Mouse (Mus musculus) olfactory bulb, adult 2 months (tissue): ENCODE data around the gene Angptl2.

Experiments used
- CTCF ChIP-seq: fragments of 200-500 bp; IDR thresholded peaks from 2 replicates; pipeline ENCODE4 v1.5.1; 2012; ENCODE audit warnings: low read depth, mild to moderate bottlenecking, low read length, moderate library complexity; ENCODE audit not compliant: insufficient read depth
- POLR2A ChIP-seq: fragments of 200-500 bp; IDR thresholded peaks from 2 replicates; pipeline ENCODE4 v1.6.1; 2012; ENCODE audit warnings: mild to moderate bottlenecking, low read depth, low read length, moderate library complexity; ENCODE audit not compliant: insufficient read depth

DNA sequence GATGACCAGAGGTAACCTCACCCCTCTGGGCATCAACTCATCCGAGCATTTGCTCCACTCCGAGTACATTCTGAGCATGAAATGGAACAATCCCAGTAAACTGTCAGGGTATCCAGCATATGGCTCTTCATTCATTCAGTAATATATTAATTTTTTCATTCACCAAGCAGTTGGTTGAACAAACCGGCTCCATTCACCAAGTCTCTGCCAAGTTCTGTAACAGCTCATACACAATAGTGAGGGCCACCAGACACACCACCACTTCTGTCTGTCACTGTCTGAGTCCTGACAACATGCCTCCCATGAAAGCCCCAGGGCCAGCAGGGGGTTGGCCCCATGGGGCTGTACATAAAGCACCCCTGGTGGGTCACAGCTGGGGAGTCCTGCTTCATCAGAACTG lies 25.9 kb upstream of the Angptl2 start:
- TF ChIP-seq POLR2A (no peak), CTCF (no peak)
